Mouse (Mus musculus): Measurements from ENCODE around the gene Pnpla1.

DNA sequence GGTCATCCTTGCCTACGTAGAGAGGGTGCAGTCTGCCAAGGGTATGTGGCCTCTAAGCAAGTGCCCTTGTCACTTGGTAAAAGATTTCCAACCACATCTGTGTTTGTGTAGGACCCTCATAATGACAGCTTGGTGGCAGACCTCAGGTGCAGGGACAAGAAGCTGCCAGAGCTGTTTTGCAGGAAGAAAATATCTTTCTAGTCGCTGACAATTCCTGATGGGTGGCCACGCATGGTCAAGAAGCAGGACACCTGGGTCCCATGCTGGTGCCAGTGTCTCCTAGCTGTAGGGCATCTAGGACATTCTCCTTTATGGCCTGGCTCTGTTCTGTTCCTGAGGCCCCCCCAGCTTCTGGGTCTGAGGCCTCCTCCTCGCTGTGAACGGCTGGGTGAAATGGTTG is 18.1 kb downstream of the Pnpla1 start:
- TF ChIP-seq CTCF (IDR thresholded peaks at IDR 0.05; ENCODE audit: low read depth), result no peak
- no peak for TF ChIP-seq EP300 (optimal IDR thresholded peaks at IDR 0.05)

Data from stomach, postnatal 0 days (tissue).